Mouse (Mus musculus) thymus, postnatal 25 days (tissue): Measurements from ENCODE around the gene Amt.
"Not testable (repeated sequence)": the region's sequence is repeated elsewhere in the genome, so short reads cannot be mapped to it uniquely, and the experiment has no call there.

Source experiments
- DNase-seq: peaks from one replicate; pipeline ENCODE4 v3.0.0; 2022

The Amt gene

DNA sequence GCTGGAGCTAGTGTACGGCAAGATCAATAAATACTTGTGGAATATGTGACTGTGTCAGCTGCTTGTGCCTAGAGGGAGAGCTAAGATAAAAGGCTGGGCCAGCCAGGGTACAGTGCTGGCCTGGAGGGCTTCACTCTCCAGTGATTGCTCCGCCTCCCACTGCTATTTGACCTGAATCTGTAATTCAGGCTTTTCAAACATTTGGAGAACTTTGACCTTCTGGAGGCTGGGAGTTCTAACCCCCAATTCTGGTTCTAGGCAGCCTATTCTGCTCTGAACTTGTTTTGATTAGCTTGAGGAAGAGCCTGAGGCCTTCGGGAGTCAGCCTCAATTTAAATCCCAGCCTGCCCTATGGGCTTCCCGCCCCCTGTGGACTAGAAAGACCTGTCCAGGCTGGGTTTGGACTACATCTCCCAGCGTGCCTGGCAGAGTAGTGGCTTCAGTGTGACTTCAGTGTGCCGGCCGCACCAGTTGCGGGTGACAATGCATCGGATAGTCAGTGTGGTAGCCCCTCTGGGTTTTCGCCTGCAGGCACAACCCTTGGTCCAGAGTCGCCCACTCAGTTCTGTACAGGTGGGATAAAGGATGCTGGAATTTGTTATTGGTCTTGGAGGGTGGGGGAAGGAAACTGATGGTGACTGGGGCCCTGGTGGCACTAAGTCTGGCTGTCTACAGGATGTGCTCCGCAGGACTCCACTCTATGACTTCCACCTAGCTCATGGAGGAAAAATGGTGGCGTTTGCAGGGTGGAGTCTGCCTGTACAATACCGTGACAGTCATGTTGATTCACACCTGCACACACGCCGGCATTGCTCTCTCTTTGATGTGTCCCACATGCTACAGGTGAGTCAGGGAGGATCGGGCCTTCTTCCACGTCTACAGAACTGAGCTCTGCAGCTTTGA, at the start of gene Amt:
Gene Amt, plus strand, starts transcription at position 401 of the 903 bp plus-strand sequence.
- DNase-seq: no peak

DNA sequence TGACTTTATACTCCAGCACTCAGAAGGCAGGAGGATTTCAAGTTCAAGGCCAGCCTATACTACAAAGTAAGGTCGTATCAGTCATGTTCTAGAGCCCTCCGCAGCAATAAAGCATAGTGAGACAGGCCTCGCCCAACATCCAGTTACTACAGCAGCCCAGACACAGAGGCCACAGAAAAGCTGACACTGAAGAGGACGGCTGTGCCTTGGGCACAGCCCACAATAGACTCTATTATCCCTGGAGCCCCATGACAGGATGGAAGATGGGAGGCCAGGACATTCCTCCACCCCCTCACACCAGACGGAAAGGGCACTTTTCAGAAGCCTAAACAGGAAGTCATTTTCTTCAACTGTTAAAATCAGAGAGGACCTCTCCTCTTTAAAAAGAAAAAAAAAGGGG, 47.7 kb upstream of the Amt start:
- DNase-seq: no peak

DNA sequence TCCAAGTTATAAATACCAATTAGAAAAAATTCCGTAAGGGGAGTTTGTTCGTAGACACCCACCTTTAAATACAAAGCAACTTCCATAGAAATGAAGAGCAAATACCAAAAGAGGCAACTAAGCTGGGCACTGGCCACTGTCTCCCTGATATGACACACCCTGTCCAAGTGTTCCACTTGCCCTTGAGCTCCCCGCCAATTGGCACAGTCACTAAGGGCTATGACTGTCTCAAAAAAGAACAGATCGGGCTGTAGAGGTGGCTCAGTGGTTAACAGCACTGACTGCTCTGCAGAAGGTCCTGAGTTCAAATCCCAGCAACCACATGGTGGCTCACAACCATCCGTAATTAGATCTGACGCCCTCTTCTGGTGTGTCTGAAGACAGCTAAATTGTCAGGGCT, 44.8 kb upstream of the Amt start:
- no peak for DNase-seq

DNA sequence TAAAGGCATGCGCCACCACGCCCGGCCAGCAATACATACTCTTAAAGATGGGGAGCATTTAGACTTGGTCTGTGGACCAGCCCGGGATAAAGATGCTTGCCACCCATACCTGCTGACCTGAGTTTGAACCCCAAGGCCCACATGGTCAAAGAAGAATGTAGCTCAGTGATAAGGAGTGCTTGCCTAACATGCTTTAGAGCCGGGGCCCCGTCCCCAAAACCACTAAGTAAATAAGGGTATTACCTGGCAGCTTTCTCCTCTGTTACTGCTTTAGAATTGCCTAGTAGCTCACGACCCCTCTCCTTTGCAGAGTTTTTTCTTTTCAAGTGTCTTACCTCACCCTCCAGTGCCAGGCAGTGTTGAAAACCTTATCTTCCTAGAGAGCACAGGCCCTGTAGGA, 43.9 kb upstream of the Amt start:
- no peak for DNase-seq

DNA sequence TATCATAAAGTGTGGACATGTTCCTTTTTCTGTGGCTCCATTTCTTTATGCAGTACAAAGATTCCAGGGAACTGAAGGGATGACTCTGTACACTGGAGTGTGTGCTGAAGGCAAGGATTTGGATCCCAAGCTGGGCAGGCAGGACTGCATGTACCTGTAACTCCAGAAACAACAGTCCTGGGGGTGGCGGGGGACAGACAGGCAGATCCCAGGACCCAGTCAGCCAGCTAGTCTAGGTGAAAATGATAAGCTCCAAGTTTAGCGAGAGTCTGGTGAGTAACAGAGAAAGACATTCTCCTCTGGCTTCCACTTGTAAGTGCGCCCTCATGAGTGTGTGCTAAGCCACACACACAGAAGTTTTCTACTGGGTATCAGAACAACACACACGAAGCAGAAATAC, 36.1 kb upstream of the Amt start:
- DNase-seq: no peak

DNA sequence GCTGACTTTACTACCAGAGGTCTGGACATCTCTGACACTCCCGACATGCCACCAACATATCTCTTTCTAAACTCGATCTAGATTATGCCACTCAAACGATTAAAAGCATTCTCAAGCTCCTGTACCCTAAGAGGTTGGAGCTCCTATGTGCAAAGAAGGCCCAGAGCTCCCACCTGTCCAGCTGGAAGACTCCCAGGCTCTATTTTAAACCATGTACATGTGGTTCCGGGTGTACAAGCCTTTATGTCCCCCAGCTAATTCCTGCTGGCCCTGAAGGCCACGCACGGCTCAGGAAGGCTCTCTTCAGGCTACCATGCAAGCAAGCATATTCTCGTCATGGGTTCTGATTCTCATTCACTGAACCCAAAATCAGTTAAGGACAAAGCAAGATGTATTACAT, 34.8 kb upstream of the Amt start:
- DNase-seq: no peak

DNA sequence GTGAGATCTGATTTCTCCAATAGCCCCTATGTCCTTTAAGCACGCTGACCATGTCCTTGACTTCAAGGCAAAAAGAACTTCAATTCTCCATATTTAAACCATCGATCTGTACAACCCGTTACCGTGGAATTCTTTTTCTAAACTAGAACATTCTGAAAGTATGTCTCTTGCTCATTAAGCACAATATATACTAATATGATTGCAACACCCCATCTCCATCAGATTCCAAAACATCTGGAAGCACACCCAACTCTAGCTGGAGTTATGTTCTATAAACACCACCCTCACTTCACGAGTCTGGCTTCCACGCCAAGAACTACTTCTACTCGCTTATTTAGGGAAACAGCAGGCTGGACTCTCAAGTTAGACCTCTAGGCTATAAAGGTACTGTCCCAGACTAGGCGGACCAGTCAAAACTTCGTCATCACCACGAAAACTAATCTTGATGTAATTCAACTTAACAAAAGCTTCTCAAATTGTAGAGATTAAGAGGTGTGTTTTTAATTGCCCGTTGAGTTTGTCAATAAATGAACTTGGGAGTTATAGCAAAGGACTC, 34.1 kb upstream of the Amt start:
- no peak for DNase-seq

DNA sequence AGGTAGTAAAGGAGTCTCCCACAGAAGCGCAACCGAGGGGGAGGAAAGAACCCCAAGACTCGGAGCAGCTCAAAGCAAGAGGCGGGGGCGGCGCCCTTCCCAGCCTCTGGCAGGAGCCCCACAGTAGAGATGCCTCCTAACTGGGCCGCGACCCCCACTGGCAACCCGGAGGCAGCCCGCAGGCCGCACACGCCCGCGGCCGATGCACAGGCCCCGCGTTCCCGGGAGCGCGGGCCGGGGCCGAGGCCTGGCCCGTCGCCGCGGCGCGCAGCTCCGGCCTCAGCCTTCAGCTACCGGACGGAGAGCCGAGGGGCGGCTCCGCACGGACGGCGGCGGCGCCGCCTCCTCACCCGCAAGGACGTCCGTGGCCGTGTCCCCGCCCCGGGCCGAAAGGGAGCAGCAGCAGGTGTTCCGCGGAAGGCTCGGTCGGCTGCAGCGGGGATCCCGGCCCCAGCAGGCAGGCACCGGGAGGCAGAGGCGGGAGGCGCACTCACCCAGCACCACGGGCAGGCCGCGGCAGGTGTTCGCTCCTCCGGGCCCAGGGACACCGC, 33.4 kb upstream of the Amt start:
- DNase-seq: peak; percentile 60

DNA sequence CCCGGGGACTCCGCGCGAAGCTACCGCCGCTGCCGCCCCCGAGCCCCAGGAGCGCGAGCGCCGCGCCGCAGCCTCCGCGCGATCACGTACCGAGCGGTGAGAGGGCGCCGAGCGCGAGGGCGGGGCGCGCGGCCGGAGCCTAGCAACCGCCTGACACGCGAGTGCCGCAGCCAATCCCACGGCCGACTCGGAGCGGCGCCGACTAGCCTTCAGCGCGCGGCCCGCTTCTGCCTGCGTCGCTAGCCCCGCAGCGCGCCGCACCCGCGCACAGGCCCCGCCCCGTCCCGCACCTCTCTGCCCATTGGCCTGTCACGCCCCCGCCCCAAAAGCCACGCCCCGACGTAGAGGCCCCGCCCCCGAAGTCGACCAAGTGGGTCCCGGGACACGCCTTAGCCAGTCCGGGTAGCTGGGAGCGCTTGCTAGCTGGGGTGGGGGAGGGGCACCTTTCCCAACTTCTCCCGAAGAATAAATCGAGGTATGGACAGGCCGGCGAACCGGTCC, 32.9 kb upstream of the Amt start, which contains the start of gene Dag1:
Gene Dag1, minus strand, starts transcription at position 269 of the 501 bp plus-strand sequence.
- peak; percentile 95 for DNase-seq

DNA sequence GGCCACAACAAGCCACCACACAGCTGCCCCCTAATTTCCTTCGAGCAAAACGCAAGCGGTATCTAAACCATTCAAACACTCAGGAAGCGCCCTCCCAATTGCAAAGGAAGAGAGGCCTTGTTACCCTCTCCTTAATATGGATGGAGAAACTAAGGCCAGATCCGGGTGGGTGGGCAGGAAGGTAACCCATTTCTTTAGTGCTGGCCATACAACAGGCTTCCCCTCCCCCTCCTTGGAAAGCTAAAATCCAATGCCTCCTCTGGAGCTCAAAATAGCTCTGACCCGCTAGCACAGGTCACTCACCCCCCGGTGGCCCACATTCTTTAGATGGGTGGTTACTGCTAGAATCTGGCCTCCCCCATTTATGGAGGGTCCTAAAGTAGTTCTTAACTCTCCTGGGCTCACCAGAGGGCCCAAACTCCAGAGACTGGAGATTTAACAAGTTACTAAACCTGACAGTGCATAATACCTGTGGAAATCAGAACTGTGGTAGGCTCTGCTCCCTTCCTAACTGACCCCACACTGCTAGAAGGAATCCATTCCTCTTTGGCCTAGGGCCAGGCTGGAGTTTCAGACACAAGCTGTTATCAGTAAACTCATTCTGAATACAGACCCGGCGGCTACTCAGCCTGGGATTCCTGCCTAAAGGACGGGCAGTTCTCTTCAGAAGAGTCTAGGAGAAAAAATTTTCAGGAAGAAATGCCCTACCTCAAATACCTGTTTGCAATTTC, 32.3 kb upstream of the Amt start:
- no peak for DNase-seq

DNA sequence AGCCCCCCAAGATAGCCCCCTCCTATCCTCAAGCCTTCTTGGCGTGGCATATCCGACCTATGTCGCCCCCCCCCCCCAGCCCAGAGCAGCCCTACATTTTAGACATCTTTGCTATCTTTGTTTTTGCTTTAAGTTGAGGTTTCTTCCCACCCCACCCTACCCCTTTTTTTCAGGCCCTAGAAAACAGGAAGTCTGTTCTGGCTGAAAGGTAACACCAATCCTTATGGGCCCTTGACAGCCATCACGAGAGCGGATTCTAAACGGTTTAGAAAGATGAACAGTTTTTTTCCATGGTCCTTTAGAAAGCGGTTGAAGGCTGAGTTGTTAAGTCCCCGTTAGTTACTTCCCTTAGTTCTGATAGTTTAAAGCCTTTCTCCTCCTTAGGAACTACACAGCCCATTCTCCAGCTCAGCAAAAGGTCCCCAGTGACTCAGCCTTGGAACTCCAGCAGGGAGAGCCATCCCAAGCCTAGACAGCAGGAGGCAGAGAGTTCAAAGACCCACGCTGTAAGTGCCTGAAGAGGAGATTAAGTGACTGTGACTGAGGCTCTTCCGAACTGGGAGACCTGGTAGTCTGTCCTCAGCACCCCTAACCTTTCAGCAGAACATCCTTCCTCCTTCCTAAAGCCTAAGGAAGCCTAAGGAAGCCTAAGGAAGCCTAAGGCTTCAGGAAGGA, 30.3 kb upstream of the Amt start:
- DNase-seq: no peak

DNA sequence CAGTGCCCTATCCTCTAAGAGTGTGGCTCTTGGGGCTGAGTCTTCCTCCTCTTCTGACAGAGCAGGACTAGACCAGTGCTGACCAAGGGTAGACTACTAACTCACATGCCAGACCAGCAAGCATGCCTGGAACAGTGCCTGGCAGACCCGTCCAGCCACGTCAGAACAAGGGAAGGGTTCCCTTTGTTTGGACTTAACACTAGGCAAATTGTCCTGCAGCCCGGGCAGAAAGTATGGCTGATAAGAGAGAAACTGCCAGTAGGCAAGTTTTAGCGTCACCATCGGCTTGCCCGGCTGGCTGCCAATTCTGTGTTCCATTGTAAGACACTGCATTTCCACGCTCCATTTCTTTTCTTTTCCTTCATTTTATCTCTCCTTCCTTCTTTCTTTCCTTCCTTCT, 29.0 kb upstream of the Amt start:
- DNase-seq: no peak

DNA sequence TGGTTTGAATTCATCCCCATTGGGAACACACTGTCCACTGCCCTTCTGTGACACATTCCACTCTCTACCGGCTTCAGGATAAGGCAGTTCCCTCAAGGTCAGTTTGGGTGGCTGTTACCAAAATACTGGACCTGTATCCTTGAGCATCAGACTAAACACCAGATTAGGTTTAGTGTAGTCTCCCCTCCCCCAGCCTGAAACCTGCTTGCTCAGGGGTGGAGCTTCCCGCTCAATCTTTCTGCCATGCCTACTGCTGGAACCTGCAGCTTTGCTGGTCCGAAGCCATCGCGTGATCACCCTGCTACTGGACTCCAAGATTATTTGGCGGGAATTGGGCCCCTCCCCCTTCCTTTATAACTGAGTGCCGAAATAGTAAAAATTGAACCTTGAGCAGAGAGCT, 28.0 kb upstream of the Amt start:
- DNase-seq: not testable (repeated sequence)

DNA sequence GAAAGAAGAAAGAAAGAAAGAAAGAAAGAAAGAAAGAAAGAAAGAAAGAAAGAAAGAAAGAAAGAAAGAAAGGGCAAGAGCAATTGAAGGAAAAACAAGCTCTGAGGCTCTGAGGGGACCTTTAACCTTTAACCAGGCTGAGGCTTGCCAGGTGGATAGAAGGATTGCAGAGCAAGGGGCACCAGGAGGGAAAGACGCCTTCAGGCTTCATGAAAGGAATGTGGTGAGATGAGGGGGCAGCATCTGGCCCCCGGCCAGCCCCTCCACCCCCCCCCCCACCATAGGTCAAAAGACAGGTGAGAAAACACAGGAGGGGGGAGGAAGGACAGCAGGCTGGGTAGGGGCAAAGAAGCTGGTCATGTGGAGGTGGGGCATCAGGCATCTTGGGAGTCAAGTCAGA, 24.7 kb upstream of the Amt start:
- DNase-seq: no peak

DNA sequence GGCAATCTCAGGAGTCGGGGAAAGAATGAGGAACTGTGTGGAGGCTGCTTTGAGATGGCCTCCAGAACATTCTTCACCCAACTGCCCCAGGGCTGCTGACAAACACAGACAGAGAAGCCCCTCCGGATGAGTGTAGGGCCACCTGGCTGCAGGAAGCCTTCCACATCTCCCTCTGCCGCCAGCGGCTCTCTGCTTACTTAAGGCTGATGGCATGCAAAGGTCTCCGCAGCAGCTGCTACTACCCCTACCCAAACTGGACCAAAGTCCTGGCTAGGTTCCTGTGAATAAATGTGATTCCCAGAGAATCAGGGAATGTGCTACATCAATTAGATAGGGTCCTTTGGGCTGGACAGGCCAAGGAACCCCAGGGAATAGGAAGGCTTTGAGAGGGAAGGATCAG, 24.0 kb upstream of the Amt start:
- DNase-seq: no peak

DNA sequence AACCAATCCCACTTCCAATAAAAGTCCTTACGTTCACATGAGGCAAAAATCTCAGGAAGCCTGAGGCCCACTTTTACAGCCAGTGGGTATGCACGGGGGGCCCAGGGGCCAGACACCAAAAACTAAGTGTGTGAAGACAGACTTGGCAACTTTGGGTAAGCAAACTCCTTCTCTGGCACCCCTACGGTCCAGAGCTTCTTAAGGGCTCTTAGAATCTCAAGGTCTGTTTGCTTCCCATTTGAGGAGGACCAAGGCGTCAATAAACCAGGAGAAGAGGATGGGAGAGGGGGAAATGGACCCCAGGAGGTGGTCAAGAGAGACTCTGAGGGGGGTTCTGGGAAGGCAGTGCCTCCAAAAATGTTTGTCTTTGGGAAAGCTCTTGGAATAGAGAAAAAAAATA, 23.2 kb upstream of the Amt start:
- no peak for DNase-seq

DNA sequence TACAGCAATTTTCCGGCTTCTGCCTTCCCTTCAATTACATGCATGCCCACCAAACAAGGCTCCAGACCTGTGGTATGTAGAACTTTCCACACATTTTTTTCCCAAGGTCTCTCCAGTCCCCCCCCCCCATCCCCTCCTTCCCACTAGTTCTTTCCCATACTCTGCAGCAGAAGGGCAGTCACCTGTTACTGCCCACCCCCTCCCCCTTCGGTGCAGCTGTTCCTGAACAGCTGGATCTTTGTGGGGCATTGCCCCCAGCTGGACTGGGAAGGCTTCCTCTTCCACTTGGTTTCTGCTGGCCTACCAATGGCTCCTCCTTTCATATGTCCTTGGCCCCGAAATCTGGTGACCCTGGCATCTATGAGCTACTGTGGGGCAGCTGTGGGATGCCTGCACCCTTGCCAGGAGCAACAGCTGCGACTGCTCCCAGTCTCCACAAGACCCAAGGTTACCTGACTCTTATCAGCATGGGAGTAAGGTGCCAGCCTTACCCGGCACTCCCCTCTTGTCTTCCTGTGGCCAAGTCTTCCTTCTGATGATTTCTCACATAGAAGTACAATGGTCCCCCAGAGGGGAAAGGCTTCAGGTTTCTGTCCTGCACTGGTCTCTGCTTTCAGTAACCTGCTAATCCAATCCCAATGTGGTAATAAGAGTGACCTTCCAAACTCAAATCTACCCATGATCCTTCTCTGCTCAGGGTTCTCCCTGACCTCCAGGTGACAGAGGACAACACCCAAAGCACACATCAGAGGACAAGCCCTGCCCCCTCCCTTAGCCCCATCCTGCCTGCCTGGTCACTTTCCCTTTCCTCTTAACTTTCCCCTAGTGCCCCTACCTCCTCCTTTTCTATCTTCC, 21.9 kb upstream of the Amt start:
- DNase-seq: no peak

DNA sequence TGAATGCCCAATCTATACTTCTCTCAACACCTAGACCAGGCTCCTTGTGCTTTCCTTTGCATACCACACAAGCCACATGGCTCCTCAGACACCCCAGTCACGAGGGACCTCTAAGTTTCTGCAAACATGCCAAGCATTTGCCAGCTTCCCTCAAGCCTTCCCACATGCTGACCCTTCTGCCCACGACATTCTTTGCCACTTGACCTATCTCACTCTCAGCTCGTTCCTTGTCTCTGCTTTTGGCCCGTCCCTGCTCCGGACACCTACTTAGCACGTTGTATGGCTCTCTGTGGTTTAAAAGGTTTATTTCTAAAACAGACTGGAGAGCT, 21.4 kb upstream of the Amt start:
- no peak for DNase-seq

DNA sequence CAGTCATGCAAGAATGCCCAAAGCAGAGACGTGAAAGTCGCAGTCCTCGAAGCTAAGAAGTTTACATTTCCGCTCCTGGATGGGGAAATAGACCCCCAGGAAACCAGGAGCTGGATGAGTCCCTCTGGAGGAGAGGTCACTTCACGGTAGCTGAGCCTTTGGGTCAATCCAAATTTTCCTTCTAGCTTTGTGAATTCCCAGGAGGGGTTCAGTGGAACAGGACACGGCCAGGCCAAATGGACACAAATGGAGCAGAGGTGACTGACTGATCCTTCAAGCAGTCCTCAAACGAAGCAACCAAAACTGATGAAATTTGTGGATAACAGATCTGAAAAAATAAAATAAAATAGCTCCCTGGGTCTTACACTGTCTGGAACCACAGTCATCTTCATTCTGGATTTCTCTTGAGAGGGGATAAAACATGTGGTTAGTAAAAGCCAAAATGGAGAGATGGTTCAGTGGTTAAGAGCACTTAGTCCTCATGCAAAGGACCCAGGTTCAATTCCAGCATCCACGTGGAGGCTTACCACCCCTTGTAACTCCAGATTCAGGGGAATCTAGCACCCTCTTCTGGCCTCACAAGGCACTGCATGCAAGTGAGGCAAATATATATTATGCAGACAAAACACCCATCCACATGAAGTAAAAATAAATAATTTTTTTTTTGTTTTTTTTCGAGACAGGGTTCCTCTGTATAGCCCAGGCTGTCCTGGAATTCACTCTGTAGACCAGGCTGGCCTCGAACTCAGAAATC, 17.8 kb upstream of the Amt start:
- DNase-seq: peak; percentile 50

DNA sequence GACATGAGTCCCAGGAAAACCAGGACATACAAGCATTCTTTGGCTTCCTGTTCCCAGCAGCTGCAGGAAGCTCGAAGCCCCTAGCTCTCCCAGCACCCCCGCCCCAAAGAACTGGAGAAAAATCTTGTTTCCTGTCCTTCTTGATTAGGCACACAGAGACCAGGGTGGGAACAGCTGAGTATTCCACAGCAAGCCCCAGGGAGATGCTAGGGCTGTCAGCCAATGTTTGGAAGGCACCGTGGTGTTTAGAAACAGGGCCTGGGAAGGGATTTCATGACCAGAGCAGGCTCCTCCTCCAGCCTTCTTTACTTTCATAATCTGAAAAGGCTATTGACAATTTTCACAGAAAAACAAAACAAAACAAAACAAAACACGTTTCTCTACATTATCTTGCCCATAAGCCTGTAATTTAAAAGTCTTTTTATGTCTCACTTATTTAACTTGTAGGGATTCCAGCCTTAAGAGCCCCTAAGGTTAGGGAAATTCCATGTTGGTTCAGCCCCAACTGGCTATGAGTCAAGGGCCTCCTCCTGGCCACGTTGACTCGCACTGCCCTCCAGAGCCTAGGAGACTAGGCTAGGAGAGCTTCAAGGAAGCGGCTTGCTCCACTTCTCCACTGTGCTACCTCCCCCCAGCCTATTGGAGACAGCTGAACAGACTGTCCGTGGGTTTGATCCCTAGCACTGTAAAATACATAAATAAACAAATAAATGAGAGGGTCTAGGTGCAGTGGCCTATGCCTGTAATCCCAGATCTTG, 16.4 kb upstream of the Amt start:
- DNase-seq: no peak
